Mouse (Mus musculus): ENCODE results near the gene Gm3893.
"Not testable (repeated sequence)": the region's sequence is repeated elsewhere in the genome, so short reads cannot be mapped to it uniquely, and the experiment has no call there.

Gene Gm3893

GRCm38 (mm10) chr4:42090907-42091306 lies at the start of gene Gm3893:
Gene Gm3893 (plus strand): TSS chr4:42091207.
- not testable (repeated sequence) for DNase-seq

GRCm38 (mm10) chr4:42114517-42114916 lies 23.5 kb downstream of the Gm3893 start, which contains the start of gene Gm13304:
Gene Gm13304 (plus strand): TSS chr4:42114817.
- DNase-seq = not testable (repeated sequence)
